Mouse (Mus musculus): Measurements from ENCODE around the gene Tor2a. TPM values are rescaled to one million over a fixed set of nuclear protein-coding genes. Genes with fewer than 3 reads are reported as not detected.

Tor2a gene
- total RNA-seq, 2 experiments from 2014 or later = 24.5 to 26.7 TPM

- ATAC-seq (replicated peaks; ENCODE audit: poor library complexity) = no peak
These were observed 41.4 kb downstream of the Tor2a start for GRCm38 (mm10) chr2:32798251-32798962.

GRCm38 (mm10) chr2:32808816-32809566, 52.0 kb downstream of the Tor2a start:
- no peak for ATAC-seq (replicated peaks; ENCODE audit: poor library complexity)

Other genes starting within 250 kb of the Tor2a start
- 1.9 and 2.9 TPM in 2 replicates for gene Fam102a, start 221.9 kb upstream of the Tor2a start, total RNA-seq (2015)
- 1.9 and 2.2 TPM in 2 replicates for gene Fam102a, start 221.9 kb upstream of the Tor2a start, total RNA-seq (2017)
- 76.6 and 87.2 TPM in 2 replicates for gene Dpm2, start 186.4 kb upstream of the Tor2a start, total RNA-seq (2015)
- gene Dpm2, start 186.4 kb upstream of the Tor2a start, total RNA-seq (2017) = 26.5 and 32.3 TPM in 2 replicates
- gene Pip5kl1, start 182.4 kb upstream of the Tor2a start, total RNA-seq (2015) = not detected in 2 replicates
- gene Pip5kl1, start 182.4 kb upstream of the Tor2a start, total RNA-seq (2017) = not detected in 2 replicates
- not detected in 2 replicates for gene 9430097D07Rik, start 181.6 kb upstream of the Tor2a start, total RNA-seq (2015)
- gene 9430097D07Rik, start 181.6 kb upstream of the Tor2a start, total RNA-seq (2017) = not detected in 2 replicates
- 26.2 and 33.1 TPM in 2 replicates for gene St6galnac4, start 170.1 kb upstream of the Tor2a start, total RNA-seq (2015)
- 38.7 and 40.4 TPM in 2 replicates for gene St6galnac4, start 170.1 kb upstream of the Tor2a start, total RNA-seq (2017)
- 7.9 and 9.4 TPM in 2 replicates for gene St6galnac6, start 157.5 kb upstream of the Tor2a start, total RNA-seq (2015)
- gene St6galnac6, start 157.5 kb upstream of the Tor2a start, total RNA-seq (2017) = 19.0 and 24.4 TPM in 2 replicates
- 0.12 and 1.8 TPM in 2 replicates for gene Ak1, start 135.5 kb upstream of the Tor2a start, total RNA-seq (2015)
- gene Ak1, start 135.5 kb upstream of the Tor2a start, total RNA-seq (2017) = 0.12 and 0.14 TPM in 2 replicates
- 14.7 and 15.5 TPM in 2 replicates for gene Eng, start 110.6 kb upstream of the Tor2a start, total RNA-seq (2015)
- 6.9 and 8.5 TPM in 2 replicates for gene Eng, start 110.6 kb upstream of the Tor2a start, total RNA-seq (2017)
- gene Fpgs, start 53.1 kb upstream of the Tor2a start, total RNA-seq (2015) = 18.0 and 19.1 TPM in 2 replicates
- gene Fpgs, start 53.1 kb upstream of the Tor2a start, total RNA-seq (2017) = 20.7 and 27.4 TPM in 2 replicates
- 63.4 and 79.2 TPM in 2 replicates for gene Cdk9, start 44.2 kb upstream of the Tor2a start, total RNA-seq (2015)
- gene Cdk9, start 44.2 kb upstream of the Tor2a start, total RNA-seq (2017) = 39.3 and 42.5 TPM in 2 replicates
- 18.2 and 19.9 TPM in 2 replicates for gene Sh2d3c, start 36.2 kb upstream of the Tor2a start, total RNA-seq (2015)
- gene Sh2d3c, start 36.2 kb upstream of the Tor2a start, total RNA-seq (2017) = 10.3 and 10.7 TPM in 2 replicates
- gene 6330409D20Rik, start 16.2 kb upstream of the Tor2a start, total RNA-seq (2015) = not detected in 2 replicates
- not detected in 2 replicates for gene 6330409D20Rik, start 16.2 kb upstream of the Tor2a start, total RNA-seq (2017)
- gene Ttc16, start 18.4 kb downstream of the Tor2a start, total RNA-seq (2015) = 0.12 TPM in 1 of 2 replicates, not detected in the other
- gene Ttc16, start 18.4 kb downstream of the Tor2a start, total RNA-seq (2017) = 0.41 TPM in 1 of 2 replicates, not detected in the other
- 2.7 and 2.9 TPM in 2 replicates for gene Ptrh1, start 18.6 kb downstream of the Tor2a start, total RNA-seq (2015)
- 1.4 TPM in 2 replicates for gene Ptrh1, start 18.6 kb downstream of the Tor2a start, total RNA-seq (2017)
- not detected in 2 replicates for gene Cfap157, start 27.2 kb downstream of the Tor2a start, total RNA-seq (2015)
- not detected in 2 replicates for gene Cfap157, start 27.2 kb downstream of the Tor2a start, total RNA-seq (2017)
- 2.9 and 4.7 TPM in 2 replicates for gene Stxbp1, start 90.0 kb downstream of the Tor2a start, total RNA-seq (2015)
- gene Stxbp1, start 90.0 kb downstream of the Tor2a start, total RNA-seq (2017) = 1.6 and 3.7 TPM in 2 replicates
- gene Fam129b, start 118.9 kb downstream of the Tor2a start, total RNA-seq (2015) = 3.3 and 3.5 TPM in 2 replicates
- 6.5 and 6.8 TPM in 2 replicates for gene Fam129b, start 118.9 kb downstream of the Tor2a start, total RNA-seq (2017)
- 2,719 and 2,750 TPM in 2 replicates for gene Rpl12, start 204.3 kb downstream of the Tor2a start, total RNA-seq (2015)
- 2,545 and 2,724 TPM in 2 replicates for gene Rpl12, start 204.3 kb downstream of the Tor2a start, total RNA-seq (2017)
- gene Lrsam1, start 204.4 kb downstream of the Tor2a start, total RNA-seq (2015) = 2.9 and 3.0 TPM in 2 replicates
- 3.5 and 3.7 TPM in 2 replicates for gene Lrsam1, start 204.4 kb downstream of the Tor2a start, total RNA-seq (2017)
- gene Slc2a8, start 224.8 kb downstream of the Tor2a start, total RNA-seq (2015) = 2.6 and 2.9 TPM in 2 replicates
- 2.2 and 3.5 TPM in 2 replicates for gene Slc2a8, start 224.8 kb downstream of the Tor2a start, total RNA-seq (2017)

Measured in megakaryocyte progenitor cell, adult 5-6 weeks (primary cell).